Mouse (Mus musculus): ENCODE measurements around the gene Hdac10.

GRCm38 (mm10) chr15:89090662-89091061, 37.8 kb downstream of the Hdac10 start:
- TF ChIP-seq EP300 (IDR thresholded peaks at IDR 0.05; ENCODE audit: low read depth in 1 of 2, low read length in 2 of 2) (no peak), CTCF (IDR thresholded peaks at IDR 0.05 in 2 of 3, conservative IDR thresholded peaks at IDR 0.05 in 1 of 3; ENCODE audit: control insufficient read depth in 1 of 3, insufficient read depth in 1 of 3, low read depth in 2 of 3, low read length in 3 of 3, poor library complexity in 1 of 3, severe bottlenecking in 1 of 3) (no peak), MXI1 (IDR thresholded peaks at IDR 0.05; ENCODE audit: low read depth, low read length) (no peak), E2F4 (IDR thresholded peaks at IDR 0.05; ENCODE audit: borderline replicate concordance, low read depth, low read length) (no peak)
